Mouse (Mus musculus): Measurements from ENCODE around the gene Hmcn1. TPM values are rescaled to one million over a fixed set of nuclear protein-coding genes. Genes with fewer than 3 reads are reported as not detected.

Gene Hmcn1
- 0.09 TPM in 1 of 4 replicates, not detected in the others for total RNA-seq (2023)

DNA sequence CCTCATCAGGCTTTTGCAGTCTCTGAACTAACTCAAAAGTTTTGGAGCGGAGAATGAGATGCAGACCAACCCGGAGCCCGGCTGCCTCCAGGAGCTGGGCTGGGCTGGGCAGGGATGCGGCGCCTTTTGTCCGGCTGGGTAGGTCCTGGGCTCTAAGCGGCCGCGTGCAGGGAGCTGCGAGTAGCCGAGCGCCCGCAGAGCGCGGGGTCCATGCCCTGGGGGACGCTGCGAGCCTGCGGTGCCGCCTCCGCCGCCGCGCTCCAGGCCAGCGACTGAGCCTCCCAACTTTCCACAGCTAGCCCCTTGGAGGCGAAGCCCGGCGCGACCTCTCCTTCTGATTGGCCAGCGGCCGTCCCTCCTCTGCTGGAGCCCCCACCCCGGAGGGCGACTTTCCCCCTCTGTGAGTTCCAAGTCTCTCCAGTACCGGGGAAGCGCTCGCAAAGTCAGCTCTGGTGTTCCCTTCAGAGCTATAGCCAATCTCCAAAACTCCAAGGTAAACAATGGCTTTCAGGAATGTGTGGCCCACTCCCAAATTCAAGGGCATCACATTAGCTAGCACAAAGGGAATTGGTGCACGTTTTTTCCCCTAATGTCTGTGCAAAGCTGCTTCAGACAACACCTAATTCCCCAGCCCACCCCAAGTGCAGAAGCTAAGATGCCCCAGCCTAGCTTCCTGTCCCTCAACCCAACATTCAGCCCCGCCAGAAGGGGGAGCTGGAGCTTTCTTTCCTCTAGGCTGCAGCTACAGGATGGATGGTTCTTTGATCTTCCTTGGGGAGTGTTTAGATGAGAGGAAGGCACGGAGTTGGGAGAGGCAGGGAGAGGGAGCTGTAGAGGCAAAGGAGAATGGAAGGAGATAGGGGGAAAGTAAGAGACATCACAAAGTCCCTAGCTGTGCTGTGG lies at the start of gene Hmcn1:
Hmcn1 (minus strand) TSS at position 274 of the 903 bp plus-strand sequence.

Other genes with a start within 250 kb of the Hmcn1 start
- gene Gm47985, start 189.1 kb upstream of the Hmcn1 start, total RNA-seq (2023): not detected in 4 replicates
- gene Gm8947, start 198.9 kb upstream of the Hmcn1 start, total RNA-seq (2023): not detected in 4 replicates
- 0.85 to 0.91 TPM in 2 of 4 replicates, not detected in the others for gene Gm47995, start 205.0 kb upstream of the Hmcn1 start, total RNA-seq (2023)
- gene 3110040M04Rik, start 210.7 kb upstream of the Hmcn1 start, total RNA-seq (2023): 1.5 TPM in 1 of 4 replicates, not detected in the others
- not detected in 4 replicates for gene Gm47996, start 216.7 kb upstream of the Hmcn1 start, total RNA-seq (2023)